Mouse (Mus musculus): ENCODE results near the gene Sumo2. TPM values are rescaled to one million over a fixed set of nuclear protein-coding genes. Genes with fewer than 3 reads are reported as not detected.

The Sumo2 gene
- polyA plus RNA-seq, 1 experiment = 7.0 TPM

DNA sequence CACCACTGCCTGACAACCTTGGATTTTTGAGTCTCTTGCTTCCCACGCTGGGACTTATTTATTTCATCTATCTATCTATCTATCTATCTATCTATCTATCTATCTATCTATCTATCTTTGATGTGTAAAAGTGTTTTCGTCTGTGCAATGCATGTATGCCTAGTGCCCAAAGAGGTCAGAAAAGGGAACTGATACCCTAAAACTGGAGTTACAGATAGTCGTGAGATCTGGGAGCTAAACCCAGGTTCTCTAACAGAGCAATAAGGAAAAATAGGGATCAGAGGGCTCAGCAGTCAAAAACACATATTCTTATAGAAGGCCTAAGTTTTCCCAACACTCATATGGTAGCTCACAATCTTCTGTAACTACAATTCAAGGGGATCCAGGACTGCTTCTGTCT is 16.5 kb downstream of the Sumo2 start:
- Histone ChIP-seq H3K27me3 (ENCODE audit: control insufficient read depth, insufficient read depth, low read length) (no peaks in the 10 kb centered on the region), H3K36me3 (ENCODE audit: control insufficient read depth, insufficient read depth, low read length) (peaks cover 11% of the 10 kb centered on the region), H3K27ac (ENCODE audit: insufficient read depth, low read depth, low read length) (no peak overlapping the region), H3K4me3 (ENCODE audit: low read depth, low read length) (no peak overlapping the region), H3K4me1 (ENCODE audit: control insufficient read depth, insufficient read depth, insufficient read length, low read length) (peaks cover 2% of the 10 kb centered on the region; the same call in 1 of the 2 replicates)
- TF ChIP-seq POLR2A (IDR thresholded peaks at IDR 0.05; ENCODE audit: low read depth, low read length) (no peak), CTCF (IDR thresholded peaks at IDR 0.05; ENCODE audit: extremely low read depth, insufficient read length, insufficient replicate concordance, low read depth, low read length) (no peak)
- WGBS = 83% methylated on average over 3 of the region's 3 CpGs

DNA sequence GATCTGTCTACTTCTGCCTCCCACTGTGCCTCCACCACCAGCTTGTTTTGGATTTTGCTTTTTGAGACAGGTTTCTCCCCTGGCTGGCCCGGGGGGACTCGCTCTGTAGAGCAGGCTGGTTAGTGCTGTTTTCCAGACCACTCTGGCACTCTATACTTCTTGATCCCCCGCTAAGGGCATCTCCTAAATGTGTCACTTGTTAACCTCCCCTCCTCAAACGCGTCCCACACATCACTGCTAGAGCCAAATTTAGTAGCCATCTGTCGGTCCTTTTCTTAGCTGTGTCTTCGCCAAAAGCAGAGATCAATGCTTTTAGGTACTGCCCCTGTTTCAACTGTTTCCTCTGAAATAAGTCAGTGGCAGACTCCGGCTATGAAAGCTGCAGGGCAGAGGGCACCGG is 17.4 kb downstream of the Sumo2 start:
- no peak overlapping the region for H3K27ac ChIP-seq (ENCODE audit: insufficient read depth, low read depth, low read length)
- peaks cover 2% of the 10 kb centered on the region; the same call in 1 of the 2 replicates for H3K4me1 ChIP-seq (ENCODE audit: control insufficient read depth, insufficient read depth, insufficient read length, low read length)
- no peak overlapping the region for H3K4me3 ChIP-seq (ENCODE audit: low read depth, low read length)
- TF ChIP-seq CTCF (IDR thresholded peaks at IDR 0.05; ENCODE audit: extremely low read depth, insufficient read length, insufficient replicate concordance, low read depth, low read length) = no peak
- TF ChIP-seq POLR2A (IDR thresholded peaks at IDR 0.05; ENCODE audit: low read depth, low read length) = no peak
- WGBS = 76% methylated on average over 9 of the region's 9 CpGs
- no peaks in the 10 kb centered on the region for H3K27me3 ChIP-seq (ENCODE audit: control insufficient read depth, insufficient read depth, low read length)
- H3K36me3 ChIP-seq (ENCODE audit: control insufficient read depth, insufficient read depth, low read length) = peaks cover 7% of the 10 kb centered on the region; the same call in 1 of the 2 replicates

DNA sequence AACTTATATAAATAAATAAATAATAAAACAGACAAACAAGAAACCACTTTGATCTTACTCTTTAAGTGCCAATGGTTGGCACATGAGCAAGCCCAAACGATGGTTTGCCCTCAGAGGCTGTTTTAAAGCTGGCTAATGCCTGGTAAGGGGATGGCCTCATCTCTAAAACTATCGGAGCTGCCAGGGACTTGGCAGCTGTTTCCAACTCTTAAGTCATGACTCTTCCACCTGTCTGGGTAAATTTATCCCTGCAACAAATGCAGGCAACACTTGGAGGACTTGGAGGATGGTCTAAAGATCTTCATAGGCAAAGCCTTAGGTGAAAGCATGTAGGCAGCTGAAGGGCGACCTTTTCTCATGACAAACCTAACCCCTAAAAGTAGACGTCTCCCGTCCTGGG is 19.1 kb downstream of the Sumo2 start:
- Histone ChIP-seq H3K27ac (ENCODE audit: insufficient read depth, low read depth, low read length) (no peak overlapping the region), H3K4me3 (ENCODE audit: low read depth, low read length) (no peak overlapping the region), H3K27me3 (ENCODE audit: control insufficient read depth, insufficient read depth, low read length) (no peaks in the 10 kb centered on the region), H3K4me1 (ENCODE audit: control insufficient read depth, insufficient read depth, insufficient read length, low read length) (peaks cover 6% of the 10 kb centered on the region; the same call in 1 of the 2 replicates), H3K36me3 (ENCODE audit: control insufficient read depth, insufficient read depth, low read length) (no peaks in the 10 kb centered on the region)
- no peak for TF ChIP-seq CTCF (IDR thresholded peaks at IDR 0.05; ENCODE audit: extremely low read depth, insufficient read length, insufficient replicate concordance, low read depth, low read length)
- no peak for TF ChIP-seq POLR2A (IDR thresholded peaks at IDR 0.05; ENCODE audit: low read depth, low read length)
- WGBS = 70% methylated on average over 5 of the region's 5 CpGs

GRCm38 (mm10) chr11:115515021-115515420 is 21.1 kb downstream of the Sumo2 start:
- Histone ChIP-seq H3K27ac (ENCODE audit: insufficient read depth, low read depth, low read length) (no peak overlapping the region), H3K36me3 (ENCODE audit: control insufficient read depth, insufficient read depth, low read length) (no peaks in the 10 kb centered on the region), H3K4me1 (ENCODE audit: control insufficient read depth, insufficient read depth, insufficient read length, low read length) (peaks cover 15% of the 10 kb centered on the region; the same call in 1 of the 2 replicates), H3K27me3 (ENCODE audit: control insufficient read depth, insufficient read depth, low read length) (no peaks in the 10 kb centered on the region), H3K4me3 (ENCODE audit: low read depth, low read length) (no peak overlapping the region)
- TF ChIP-seq CTCF (IDR thresholded peaks at IDR 0.05; ENCODE audit: extremely low read depth, insufficient read length, insufficient replicate concordance, low read depth, low read length) (no peak), POLR2A (IDR thresholded peaks at IDR 0.05; ENCODE audit: low read depth, low read length) (no peak)
- 62% methylated on average over 6 of the region's 6 CpGs for WGBS

GRCm38 (mm10) chr11:115514238-115514663 is 21.8 kb downstream of the Sumo2 start, which contains the start of gene Jpt1:
Jpt1 (minus strand) TSS chr11:115514387.
- no peak for TF ChIP-seq CTCF (IDR thresholded peaks at IDR 0.05; ENCODE audit: extremely low read depth, insufficient read length, insufficient replicate concordance, low read depth, low read length)
- peak; percentile 100 for TF ChIP-seq POLR2A (IDR thresholded peaks at IDR 0.05; ENCODE audit: low read depth, low read length)
- under 1% methylated on average over 24 of the region's 24 CpGs for WGBS

DNA sequence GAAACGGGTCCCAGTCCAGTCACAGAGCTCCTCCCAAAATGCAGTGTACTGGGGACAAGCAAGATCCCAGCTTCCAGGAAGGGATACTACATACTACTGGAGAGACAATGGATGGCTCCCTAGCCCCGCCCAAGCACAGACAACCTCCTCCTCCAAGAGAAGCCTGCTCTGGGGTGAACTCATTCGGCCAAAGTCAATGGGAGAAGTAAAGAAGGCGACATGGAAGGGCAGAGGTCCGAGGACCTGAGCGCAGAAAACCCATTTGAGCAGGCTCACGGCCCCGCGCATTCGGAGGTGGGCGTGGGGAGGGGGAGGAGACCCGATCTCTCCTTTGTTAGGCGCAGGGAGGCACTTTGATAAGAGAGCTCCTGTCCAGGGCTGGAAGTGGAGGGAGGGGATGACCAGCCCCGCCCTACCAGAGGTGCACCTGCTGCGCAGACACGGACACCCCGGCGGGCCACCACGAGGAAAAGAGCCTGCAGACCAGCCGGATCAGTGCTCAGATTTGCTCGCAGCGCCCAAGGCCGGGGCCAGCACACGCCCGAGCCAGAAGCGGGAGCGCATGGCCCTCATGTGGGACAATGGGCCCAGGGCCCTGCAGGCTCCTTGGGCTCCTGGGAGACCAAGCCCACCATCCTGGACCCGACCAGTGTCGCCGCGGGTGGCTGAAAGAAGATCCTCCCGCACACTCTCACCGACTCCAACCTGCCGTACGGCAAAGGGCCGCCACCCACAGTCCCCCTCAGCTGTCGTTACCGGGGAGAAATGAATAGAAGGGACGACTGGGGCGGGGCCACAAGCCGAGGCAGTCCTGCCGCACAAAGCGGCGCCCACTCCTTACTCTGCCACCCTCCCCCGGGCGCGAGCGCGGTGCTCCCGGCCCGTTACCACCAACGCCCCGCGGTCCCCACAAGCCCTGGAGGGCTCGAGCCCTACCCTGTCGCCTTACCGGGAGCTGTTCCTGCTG is 22.5 kb downstream of the Sumo2 start:
- H3K4me1 ChIP-seq (ENCODE audit: control insufficient read depth, insufficient read depth, insufficient read length, low read length) = peaks cover 20% of the 10 kb centered on the region
- H3K27me3 ChIP-seq (ENCODE audit: control insufficient read depth, insufficient read depth, low read length) = no peaks in the 10 kb centered on the region
- under 1% methylated on average over 57 of the region's 57 CpGs for WGBS
- TF ChIP-seq POLR2A (IDR thresholded peaks at IDR 0.05; ENCODE audit: low read depth, low read length) (no peak; the same call in 1 of the 2 replicates), CTCF (IDR thresholded peaks at IDR 0.05; ENCODE audit: extremely low read depth, insufficient read length, insufficient replicate concordance, low read depth, low read length) (no peak)
- H3K4me3 ChIP-seq (ENCODE audit: low read depth, low read length) = peak overlapping the region; percentile 76
- H3K36me3 ChIP-seq (ENCODE audit: control insufficient read depth, insufficient read depth, low read length) = no peaks in the 10 kb centered on the region
- H3K27ac ChIP-seq (ENCODE audit: insufficient read depth, low read depth, low read length) = peak overlapping the region; percentile 97

More at GRCm38 (mm10) chr11:115514238-115514663, 21.8 kb downstream of the Sumo2 start, which contains the start of gene Jpt1:
- no peaks in the 10 kb centered on the region for H3K36me3 ChIP-seq (ENCODE audit: control insufficient read depth, insufficient read depth, low read length)
- H3K4me1 ChIP-seq (ENCODE audit: control insufficient read depth, insufficient read depth, insufficient read length, low read length) = peaks cover 15% of the 10 kb centered on the region; the same call in 1 of the 2 replicates
- H3K27me3 ChIP-seq (ENCODE audit: control insufficient read depth, insufficient read depth, low read length) = no peaks in the 10 kb centered on the region
- H3K4me3 ChIP-seq (ENCODE audit: low read depth, low read length) = peak within 1 kb of the TSS; percentile 76
- H3K27ac ChIP-seq (ENCODE audit: insufficient read depth, low read depth, low read length) = peak within 1 kb of the TSS; percentile 97

All from small intestine, adult 2 months (tissue).